Mouse (Mus musculus) embryonic facial prominence, embryonic 11.5 days (tissue): ENCODE measurements around the gene Tradd. TPM values are rescaled to one million over a fixed set of nuclear protein-coding genes. Genes with fewer than 3 reads are reported as not detected.

Experiments
- ATAC-seq: fragments of 200-750 bp; cut with Nextera tagmentation; replicated peaks from 2 replicates; pipeline ENCODE4 v1.8.0; 2017; ENCODE audit warnings: low read depth; ENCODE audit not compliant: insufficient number of reproducible peaks, low FRiP score, low TSS enrichment
- DNase-seq: peaks from one replicate; pipeline ENCODE4 v3.0.0-alpha.2; 2015; ENCODE audit warnings: low spot score
- H3K27ac ChIP-seq: fragments of 300-500 bp; sonication (generic); replicated peaks from 2 replicates; pipeline ENCODE4 v1.5.1; 2014; ENCODE audit warnings: mild to moderate bottlenecking, low read depth, low read length, control low read depth
- H3K27me3 ChIP-seq: fragments of 300-500 bp; sonication (generic); 2 replicates; pipeline ENCODE4 v1.6.1; 2014; ENCODE audit warnings: mild to moderate bottlenecking, low read length, moderate library complexity, mixed read lengths; ENCODE audit not compliant: control insufficient read depth, insufficient read depth
- H3K36me3 ChIP-seq: fragments of 300-500 bp; sonication (generic); replicated peaks from 2 replicates; pipeline ENCODE4 v1.6.1; 2014; ENCODE audit warnings: low read depth, mild to moderate bottlenecking, low read length, moderate library complexity, mixed read lengths; ENCODE audit not compliant: control insufficient read depth, insufficient read depth
- H3K4me1 ChIP-seq: fragments of 300-500 bp; sonication (generic); 2 replicates; pipeline ENCODE4 v1.6.1; 2014; ENCODE audit warnings: low read length, mixed read lengths; ENCODE audit not compliant: control insufficient read depth, insufficient read depth
- H3K4me2 ChIP-seq: fragments of 300-500 bp; sonication (generic); 2 replicates; pipeline ENCODE4 v1.6.1; 2014; ENCODE audit warnings: low read depth, mild to moderate bottlenecking, control low read depth, low read length, moderate library complexity
- H3K4me3 ChIP-seq: fragments of 300-500 bp; sonication (generic); 2 replicates; pipeline ENCODE4 v1.5.1; 2014; ENCODE audit warnings: low read depth, low read length, control low read depth
- H3K9ac ChIP-seq: fragments of 300-500 bp; sonication (generic); replicated peaks from 2 replicates; pipeline ENCODE4 v1.6.1; 2014; ENCODE audit warnings: mild to moderate bottlenecking, control low read depth, low read length
- H3K9me3 ChIP-seq: fragments of 300-500 bp; sonication (generic); replicated peaks from 2 replicates; pipeline ENCODE4 v1.6.1; 2016; ENCODE audit warnings: mild to moderate bottlenecking, low read length, inconsistent platforms, mixed read lengths; ENCODE audit not compliant: control insufficient read depth
- WGBS: fragments of 180-500 bp; shearing (Covaris S2); extraction: QIAGEN DNeasy Blood & Tissue Kit; methylation state at CpG from one replicate; pipeline ENCODE4 v1.1.7; 2014; 5-methylcytosine and 5-hydroxymethylcytosine counted together
- microRNA counts: library from miRNA; unstranded; fragments of <30 nt; microRNA quantifications from one replicate; lab custom pipeline; 2016
- microRNA-seq: library from miRNA; unstranded; fragments of <30 nt; microRNA quantifications from one replicate; pipeline ENCODE4, GENCODE M21; 2016; ENCODE audit warnings: borderline number of aligned reads
- polyA plus RNA-seq: library from polyadenylated mRNA; unstranded; fragments of >200 nt; fragmentation: Nextera tagmentation; extraction: Ambion mirVana; gene quantifications from 2 replicates; pipeline ENCODE4 v1.2.1, GENCODE M21; 2014

Gene Tradd
- polyA plus RNA-seq, 1 experiment from 2014 or later: 14.0 TPM

DNA sequence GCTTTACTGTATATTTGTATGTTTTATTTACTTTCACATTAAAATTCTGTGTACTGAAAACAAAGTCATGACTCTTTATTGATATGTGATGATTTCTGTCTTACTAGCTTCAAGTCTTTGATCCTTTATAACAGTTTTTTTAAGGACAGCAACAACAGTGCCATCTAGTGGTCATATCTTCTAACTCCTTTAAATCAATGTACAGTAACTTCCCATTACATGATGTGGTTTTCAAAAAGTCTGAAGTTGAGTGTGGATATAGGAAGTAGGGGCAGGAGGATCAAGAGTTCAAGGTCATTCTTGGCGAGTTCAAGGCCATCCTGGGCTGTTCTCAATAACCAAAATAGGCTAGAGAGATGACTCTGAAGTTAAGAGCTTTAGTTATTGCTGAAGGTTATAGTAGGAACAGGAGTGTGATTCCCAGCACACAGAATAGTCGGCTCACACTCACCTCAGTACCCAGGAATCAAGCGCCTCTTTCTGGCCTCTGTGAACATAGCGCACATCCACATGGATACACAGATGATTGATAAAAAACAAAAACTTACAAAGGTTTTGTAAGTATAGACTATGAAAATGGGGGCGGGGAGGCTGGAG, 46.4 kb downstream of the Tradd start:
- 0 out of 2 replicates have a peak, but pooled peaks have one; percentile 44 for ATAC-seq
- 83% methylated on average over 5 of the region's 5 CpGs for WGBS
- DNase-seq: peak; percentile 85

DNA sequence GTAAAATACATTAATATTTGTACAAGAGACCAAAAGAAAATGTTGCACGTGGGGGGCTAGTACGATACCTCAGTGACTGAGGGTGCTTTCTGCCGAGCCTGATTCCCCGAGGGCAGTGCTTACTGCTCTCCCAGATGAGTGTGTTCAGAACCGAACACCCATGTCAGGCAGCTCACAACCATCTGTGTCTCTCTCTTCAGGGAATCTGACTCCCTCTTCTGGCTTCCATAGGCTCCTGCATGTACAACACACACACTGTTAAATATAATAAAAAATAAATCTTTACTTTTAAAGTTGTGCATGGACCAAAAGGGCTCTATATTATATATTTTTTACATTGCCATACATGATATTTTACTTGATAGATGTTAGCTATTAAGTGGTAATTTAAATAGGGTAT, 50.3 kb downstream of the Tradd start:
- no peaks in the 10 kb centered on the region for H3K27me3 ChIP-seq
- 87% methylated on average over 5 of the region's 5 CpGs for WGBS
- H3K27ac ChIP-seq: no peak overlapping the region
- no peak overlapping the region for H3K4me3 ChIP-seq
- ATAC-seq (no peak), DNase-seq (no peak)
- H3K9ac ChIP-seq: no peak overlapping the region
- peaks cover 5% of the 10 kb centered on the region; the same call in 1 of the 2 replicates for H3K36me3 ChIP-seq
- H3K9me3 ChIP-seq: no peaks in the 10 kb centered on the region
- no peak overlapping the region for H3K4me2 ChIP-seq
- no peaks in the 10 kb centered on the region for H3K4me1 ChIP-seq

More for the DNA sequence above, 46.4 kb downstream of the Tradd start:
- Histone ChIP-seq H3K9me3 (no peaks in the 10 kb centered on the region), H3K36me3 (peaks cover 5% of the 10 kb centered on the region; the same call in 1 of the 2 replicates), H3K27ac (no peak overlapping the region), H3K9ac (no peak overlapping the region), H3K4me1 (no peaks in the 10 kb centered on the region), H3K4me3 (no peak overlapping the region), H3K4me2 (no peak overlapping the region), H3K27me3 (no peaks in the 10 kb centered on the region)

DNA sequence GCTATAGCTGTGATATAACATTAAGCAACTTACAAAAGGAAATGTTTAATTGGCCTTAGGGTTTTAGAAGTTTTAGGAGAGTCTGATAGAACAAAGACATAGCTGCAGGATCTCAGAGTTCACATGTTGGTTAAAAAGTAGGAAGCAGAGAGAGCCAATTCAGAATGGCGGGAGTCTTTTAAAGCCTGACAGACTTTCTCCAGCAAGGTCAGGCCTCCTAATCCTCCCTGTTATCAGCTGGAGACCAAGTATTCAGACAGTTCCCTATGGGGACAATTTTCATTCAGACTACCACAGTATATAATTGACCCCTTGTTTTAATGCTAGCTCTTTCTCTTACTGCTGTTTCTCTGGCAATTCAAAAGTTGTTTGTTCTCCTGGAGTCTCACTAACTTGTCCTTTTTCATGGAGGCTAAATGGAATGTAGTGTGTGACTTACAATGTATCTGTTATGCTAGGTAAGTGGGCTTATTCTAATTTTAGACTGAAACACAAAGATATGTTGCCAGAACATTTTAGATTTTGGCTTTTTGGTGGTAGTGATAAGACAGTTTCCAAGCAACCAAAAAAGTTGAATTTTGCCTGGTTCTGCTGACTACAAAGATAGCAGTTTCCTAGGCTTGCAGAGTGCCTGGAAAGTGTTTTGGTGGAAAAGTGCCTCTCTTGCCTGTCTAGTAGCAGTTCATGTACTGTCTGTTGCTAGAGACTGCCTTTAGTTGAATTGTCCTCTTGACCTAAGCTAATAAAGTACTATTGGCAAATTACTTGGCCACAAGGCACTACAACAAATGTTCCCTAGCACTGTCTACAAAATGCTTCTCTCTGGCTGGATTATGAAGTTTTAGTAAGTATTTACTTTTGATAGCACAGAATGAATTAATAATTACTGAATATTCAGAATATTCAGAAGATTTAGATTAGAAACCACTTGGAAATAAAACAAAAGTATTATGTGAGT, 55.0 kb downstream of the Tradd start:
- Histone ChIP-seq H3K36me3 (no peaks in the 10 kb centered on the region), H3K4me2 (no peak overlapping the region), H3K9ac (no peak overlapping the region), H3K27ac (no peak overlapping the region), H3K27me3 (no peaks in the 10 kb centered on the region), H3K4me3 (no peak overlapping the region), H3K4me1 (no peaks in the 10 kb centered on the region), H3K9me3 (no peaks in the 10 kb centered on the region)
- DNase-seq (no peak), ATAC-seq (no peak)
- WGBS: 56% methylated on average over 1 of the region's 1 CpGs

MicroRNAs encoded within 50 kb of the gene (microRNA counts, 519-probe panel; counts per million panel counts)
- microRNA mmu-miR-328 (lab: Ali Mortazavi, UCI): 2,729 counts per million, percentile 32 among the panel's probes with 10 or more counts

Small RNA genes within 50 kb of the gene (microRNA-seq; reads per million reads assigned to microRNA genes)
- not detected for gene Gm27320
- gene Mir328: 209 reads per million, percentile 53 among the genes with 10 or more reads in this experiment

Other genes with a start within 250 kb of the Tradd start
- gene Ces3a, start 216.0 kb downstream of the Tradd start, polyA plus RNA-seq: not detected in 2 replicates
- gene Ces3b, start 180.9 kb downstream of the Tradd start, polyA plus RNA-seq: not detected in 2 replicates
- gene Ces4a, start 132.8 kb downstream of the Tradd start, polyA plus RNA-seq: not detected in 2 replicates
- 119 and 139 TPM in 2 replicates for gene Cbfb, start 93.9 kb downstream of the Tradd start, polyA plus RNA-seq
- gene D230025D16Rik, start 39.5 kb downstream of the Tradd start, polyA plus RNA-seq: 30.8 and 31.5 TPM in 2 replicates
- 2.3 and 3.3 TPM in 2 replicates for gene B3gnt9, start 9.5 kb downstream of the Tradd start, polyA plus RNA-seq
- 1.2 and 2.0 TPM in 2 replicates for gene Fbxl8, start within 50 bp of the Tradd start, polyA plus RNA-seq
- gene Hsf4, start 5.2 kb upstream of the Tradd start, polyA plus RNA-seq: 0.13 TPM in 1 of 2 replicates, not detected in the other
- 0.84 and 1.2 TPM in 2 replicates for gene Nol3, start 11.5 kb upstream of the Tradd start, polyA plus RNA-seq
- gene 4931428F04Rik, start 25.3 kb upstream of the Tradd start, polyA plus RNA-seq: 23.6 and 25.2 TPM in 2 replicates
- 7.2 and 8.2 TPM in 2 replicates for gene Exoc3l, start 31.5 kb upstream of the Tradd start, polyA plus RNA-seq
- 103 and 110 TPM in 2 replicates for gene E2f4, start 33.1 kb upstream of the Tradd start, polyA plus RNA-seq
- 2.8 and 3.3 TPM in 2 replicates for gene Elmo3, start 41.0 kb upstream of the Tradd start, polyA plus RNA-seq
- gene Lrrc29, start 61.7 kb upstream of the Tradd start, polyA plus RNA-seq: 0.83 and 0.98 TPM in 2 replicates
- gene Tmem208, start 61.7 kb upstream of the Tradd start, polyA plus RNA-seq: 91.7 and 99.6 TPM in 2 replicates
- 1.8 and 2.6 TPM in 2 replicates for gene Fhod1, start 83.3 kb upstream of the Tradd start, polyA plus RNA-seq
- 3.8 and 4.0 TPM in 2 replicates for gene Slc9a5, start 84.2 kb upstream of the Tradd start, polyA plus RNA-seq
- gene Plekhg4, start 108.7 kb upstream of the Tradd start, polyA plus RNA-seq: 0.28 and 0.29 TPM in 2 replicates
- not detected in 2 replicates for gene Kctd19, start 148.9 kb upstream of the Tradd start, polyA plus RNA-seq
- gene Lrrc36, start 149.0 kb upstream of the Tradd start, polyA plus RNA-seq: 0.39 and 0.49 TPM in 2 replicates
- 49.5 and 59.1 TPM in 2 replicates for gene Tppp3, start 206.9 kb upstream of the Tradd start, polyA plus RNA-seq
- 15.0 and 17.9 TPM in 2 replicates for gene Zdhhc1, start 232.3 kb upstream of the Tradd start, polyA plus RNA-seq